Mouse (Mus musculus) small intestine, adult 10 weeks (tissue): Measurements from ENCODE around the gene Babam2. TPM values are rescaled to one million over a fixed set of nuclear protein-coding genes. Genes with fewer than 3 reads are reported as not detected.

ENCODE experiments used
- polyA plus RNA-seq: library from polyadenylated mRNA; stranded (reverse); fragments of 350-450 nt; fragmentation: Illumina TruSeq; extraction: RNeasy Lipid Tissue Mini Kit (QIAGEN cat#74804); gene quantifications from one replicate; pipeline ENCODE4 v1.2.3, GENCODE M21; 2014; ENCODE audit warnings: low replicate concordance

The Babam2 gene
- polyA plus RNA-seq, result 59.5 TPM

DNA sequence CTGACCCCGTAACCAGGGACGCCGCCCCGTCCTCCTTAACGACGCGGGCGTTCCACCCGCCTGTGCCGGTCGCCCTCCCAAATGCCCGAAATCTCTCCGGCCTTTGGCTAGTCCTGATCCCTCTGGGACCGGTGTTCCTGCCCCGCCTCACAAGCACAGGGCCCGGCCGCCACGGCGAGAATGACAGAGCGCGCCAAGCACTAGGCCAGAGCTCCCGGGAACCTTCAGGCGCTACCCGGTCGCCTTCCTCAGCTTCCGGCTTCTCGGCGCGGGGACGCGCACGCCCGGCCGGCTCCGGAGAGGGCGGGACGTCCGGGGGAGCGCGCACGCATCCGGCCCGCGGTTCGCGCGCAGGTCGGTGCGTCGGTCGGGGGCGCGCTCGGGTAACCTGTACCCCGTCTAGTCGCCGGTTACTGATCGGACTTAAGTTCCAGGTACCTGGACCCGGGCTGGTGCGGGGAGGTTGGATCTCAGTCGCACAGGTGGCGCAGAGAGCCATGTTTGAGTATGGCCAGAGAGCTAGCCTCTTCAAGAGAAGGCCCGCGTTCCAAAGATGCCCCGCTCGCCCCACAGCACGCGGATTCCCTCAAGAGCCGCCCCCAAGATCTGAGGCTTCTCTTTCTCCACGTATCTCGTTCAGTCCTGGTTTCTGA lies at the start of gene Babam2:
Gene Babam2, plus strand, starts transcription at position 41 of the 653 bp plus-strand sequence.

GRCm38 (mm10) chr5:31696971-31697643 lies 377 bp upstream of the Babam2 start, which contains the start of gene Rbks:
Rbks (minus strand) TSS chr5:31697627.

Other genes with a start within 250 kb of the Babam2 start
- 14.9 TPM for gene Zfp512, start 245.3 kb upstream of the Babam2 start, polyA plus RNA-seq
- gene 4930548H24Rik, start 211.9 kb upstream of the Babam2 start, polyA plus RNA-seq, result not detected
- gene Gpn1, start 202.9 kb upstream of the Babam2 start, polyA plus RNA-seq, result 10.0 TPM
- 42.0 TPM for gene Slc4a1ap, start 170.7 kb upstream of the Babam2 start, polyA plus RNA-seq
- gene Supt7l, start 169.9 kb upstream of the Babam2 start, polyA plus RNA-seq, result 8.6 TPM
- gene Mrpl33, start 100.7 kb upstream of the Babam2 start, polyA plus RNA-seq, result 39.9 TPM
- gene Rbks, start 57 bp upstream of the Babam2 start, polyA plus RNA-seq, result 16.0 TPM